Mouse (Mus musculus): ENCODE measurements around the gene Mrps9. TPM values are rescaled to one million over a fixed set of nuclear protein-coding genes. Genes with fewer than 3 reads are reported as not detected.

Mrps9 gene
- 35.6 and 38.0 TPM in 2 replicates for polyA plus RNA-seq (2015; fragmentation: Nextera tagmentation; extraction: Ambion mirVana)

DNA sequence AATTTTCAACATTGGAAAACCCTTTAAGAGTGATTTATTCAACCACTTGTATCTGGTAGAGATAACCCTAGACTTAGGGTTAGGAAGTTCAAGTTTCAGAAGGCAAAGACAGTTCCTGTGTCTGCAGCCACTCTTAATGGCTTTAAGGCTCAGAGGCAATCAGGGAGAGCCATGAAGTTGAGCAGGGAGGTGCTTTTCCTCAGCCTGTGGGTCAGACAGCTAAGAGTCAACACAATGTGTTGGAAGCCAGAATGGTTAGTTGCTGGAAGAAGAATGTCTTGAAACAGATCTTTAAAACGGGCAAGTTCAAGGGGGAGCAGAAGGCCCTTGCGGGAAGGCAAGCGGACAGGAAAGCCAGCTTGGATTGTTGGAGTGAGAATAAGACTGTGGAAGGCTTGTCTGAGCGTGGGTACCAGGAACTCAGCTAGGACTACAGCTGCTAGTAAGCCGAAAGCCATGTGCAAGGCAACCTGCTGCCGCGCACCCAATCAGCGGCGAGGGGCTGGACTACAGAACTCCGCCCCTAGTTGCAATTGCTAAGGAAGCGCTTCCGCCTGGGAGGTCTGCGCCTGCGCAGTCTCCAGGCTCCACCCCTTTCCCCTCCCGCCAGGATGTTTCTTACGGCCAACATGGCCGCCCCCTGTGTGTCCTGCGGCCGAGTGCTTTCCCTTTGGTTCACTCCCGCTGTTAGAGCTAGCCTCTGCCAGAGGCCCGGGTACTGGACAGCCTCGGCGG, at the start of gene Mrps9:
TSS of gene Mrps9 (plus strand) at position 571 of the 735 bp plus-strand sequence.
- peak within 1 kb of the TSS; percentile 70 for H3K4me2 ChIP-seq
- H3K4me1 ChIP-seq: peaks cover 9% of the 10 kb centered on the region
- ATAC-seq (ENCODE audit: low FRiP score): peak; percentile 100
- H3K27ac ChIP-seq (replicated peaks): peak within 1 kb of the TSS; percentile 73
- H3K27me3 ChIP-seq (replicated peaks): no peaks in the 10 kb centered on the region
- H3K9me3 ChIP-seq (replicated peaks): no peaks in the 10 kb centered on the region
- no peaks in the 10 kb centered on the region for H3K36me3 ChIP-seq
- H3K4me3 ChIP-seq (replicated peaks): peak within 1 kb of the TSS; percentile 95
- H3K9ac ChIP-seq (replicated peaks): peak within 1 kb of the TSS; percentile 72
- under 1% methylated on average over 23 of the region's 23 CpGs for WGBS

DNA sequence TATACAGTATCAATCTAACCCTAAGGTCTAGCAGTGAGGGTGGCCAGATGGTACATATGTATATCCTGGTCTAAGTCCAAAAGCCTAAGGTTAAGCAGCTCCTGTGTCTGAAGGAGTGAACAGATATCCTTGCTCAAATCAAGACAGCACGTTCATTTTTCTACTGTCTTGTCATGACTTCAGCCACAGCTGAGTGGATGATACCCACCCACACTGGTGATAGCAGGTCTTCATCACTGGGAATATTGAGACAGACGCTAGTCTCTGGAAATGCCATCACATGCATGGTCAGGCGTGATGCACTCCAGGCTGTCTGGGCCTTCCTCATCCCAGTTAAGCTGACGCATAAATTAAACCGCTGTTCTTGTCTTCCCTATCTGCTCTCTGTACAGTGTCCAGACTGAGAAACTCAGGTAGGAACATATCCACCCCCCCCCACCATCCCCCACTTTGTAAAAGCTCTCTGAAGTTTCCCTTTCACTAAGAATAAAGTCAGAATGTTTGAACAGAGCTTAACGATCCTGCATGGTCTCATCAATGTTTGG, 37.7 kb upstream of the Mrps9 start:
- no peak overlapping the region for H3K27ac ChIP-seq (replicated peaks)
- H3K4me2 ChIP-seq: no peak overlapping the region
- H3K36me3 ChIP-seq: no peaks in the 10 kb centered on the region
- H3K9ac ChIP-seq (replicated peaks): no peak overlapping the region
- no peak for ATAC-seq (ENCODE audit: low FRiP score)
- H3K4me1 ChIP-seq: no peaks in the 10 kb centered on the region
- no peaks in the 10 kb centered on the region for H3K27me3 ChIP-seq (replicated peaks)
- 87% methylated on average over 6 of the region's 6 CpGs for WGBS
- H3K9me3 ChIP-seq (replicated peaks): no peaks in the 10 kb centered on the region
- no peak overlapping the region for H3K4me3 ChIP-seq (replicated peaks)

GRCm38 (mm10) chr1:42814798-42815619, 36.0 kb upstream of the Mrps9 start:
- H3K4me1 ChIP-seq: no peaks in the 10 kb centered on the region
- WGBS: 83% methylated on average over 15 of the region's 15 CpGs
- H3K9ac ChIP-seq (replicated peaks): no peak overlapping the region
- H3K36me3 ChIP-seq: no peaks in the 10 kb centered on the region
- no peak overlapping the region for H3K27ac ChIP-seq (replicated peaks)
- no peaks in the 10 kb centered on the region for H3K27me3 ChIP-seq (replicated peaks)
- no peak overlapping the region for H3K4me2 ChIP-seq
- no peak overlapping the region for H3K4me3 ChIP-seq (replicated peaks)
- H3K9me3 ChIP-seq (replicated peaks): no peaks in the 10 kb centered on the region
- ATAC-seq (ENCODE audit: low FRiP score): no peak

DNA sequence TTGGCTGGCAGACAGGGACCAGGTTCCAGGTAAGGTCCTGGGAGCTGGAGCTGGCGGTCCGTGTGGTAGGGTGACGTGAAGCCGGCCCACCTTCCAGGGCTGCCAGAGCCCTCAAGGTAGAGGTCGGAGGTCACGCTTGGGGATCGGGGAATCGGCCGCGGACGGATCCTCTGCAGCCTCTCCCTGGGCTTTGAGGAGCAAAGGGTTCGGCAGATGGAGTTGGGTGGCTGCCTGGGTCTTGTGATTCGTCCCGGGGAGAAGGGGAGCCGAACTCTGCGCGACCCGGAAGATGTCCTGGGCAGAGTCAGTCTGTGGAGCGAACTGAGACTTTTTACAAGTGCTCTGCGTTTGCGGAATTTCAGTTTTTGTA, 350 bp downstream of the Mrps9 start:
- Histone ChIP-seq H3K27me3 (replicated peaks) (no peaks in the 10 kb centered on the region), H3K36me3 (no peaks in the 10 kb centered on the region), H3K27ac (replicated peaks) (peak overlapping the region; percentile 73), H3K4me3 (replicated peaks) (peak overlapping the region; percentile 95), H3K9me3 (replicated peaks) (no peaks in the 10 kb centered on the region), H3K4me2 (peak overlapping the region; percentile 70), H3K4me1 (peaks cover 9% of the 10 kb centered on the region), H3K9ac (replicated peaks) (peak overlapping the region; percentile 72)
- peak; percentile 79 for ATAC-seq (ENCODE audit: low FRiP score)
- WGBS: under 1% methylated on average over 21 of the region's 21 CpGs

DNA sequence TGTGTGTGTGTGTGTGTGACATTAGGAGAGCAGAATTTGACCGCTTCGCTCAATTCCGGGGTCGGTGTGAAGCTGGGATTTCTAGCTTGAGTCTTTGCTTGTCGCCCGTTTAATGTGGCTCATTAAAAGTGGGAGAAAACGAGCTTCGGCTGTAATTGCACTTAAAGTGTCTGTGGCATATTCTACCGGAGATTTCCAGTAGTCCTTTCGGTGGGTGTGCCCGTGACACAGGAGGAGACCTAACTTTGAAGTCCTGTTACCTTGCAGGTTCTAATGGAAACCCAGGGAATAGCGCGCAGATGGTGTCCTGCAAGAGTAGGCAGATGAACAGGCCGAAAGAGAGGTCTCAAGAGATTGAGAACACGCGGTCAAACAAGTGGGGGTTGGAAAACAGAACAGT, 777 bp downstream of the Mrps9 start:
- Histone ChIP-seq H3K36me3 (no peaks in the 10 kb centered on the region), H3K4me2 (peak overlapping the region; percentile 70), H3K27ac (replicated peaks) (no peak overlapping the region), H3K9me3 (replicated peaks) (no peaks in the 10 kb centered on the region), H3K4me3 (replicated peaks) (peak overlapping the region; percentile 95), H3K4me1 (peaks cover 9% of the 10 kb centered on the region), H3K27me3 (replicated peaks) (no peaks in the 10 kb centered on the region), H3K9ac (replicated peaks) (peak overlapping the region; percentile 72)
- WGBS: 3% methylated on average over 16 of the region's 16 CpGs
- no peak; the same call in 1 of the 2 replicates for ATAC-seq (ENCODE audit: low FRiP score)

GRCm38 (mm10) chr1:42864719-42865250, 13.8 kb downstream of the Mrps9 start:
- Histone ChIP-seq H3K4me2 (no peak overlapping the region), H3K9ac (replicated peaks) (no peak overlapping the region), H3K27me3 (replicated peaks) (no peaks in the 10 kb centered on the region), H3K4me3 (replicated peaks) (no peak overlapping the region), H3K9me3 (replicated peaks) (no peaks in the 10 kb centered on the region), H3K27ac (replicated peaks) (no peak overlapping the region), H3K36me3 (0 out of 2 replicates have a peak, but pooled peaks cover 15% of the 10 kb centered on the region), H3K4me1 (no peaks in the 10 kb centered on the region)
- 93% methylated on average over 5 of the region's 5 CpGs for WGBS
- ATAC-seq (ENCODE audit: low FRiP score): no peak

GRCm38 (mm10) chr1:42865336-42865939, 14.4 kb downstream of the Mrps9 start:
- Histone ChIP-seq H3K9me3 (replicated peaks) (no peaks in the 10 kb centered on the region), H3K4me2 (no peak overlapping the region), H3K27ac (replicated peaks) (no peak overlapping the region), H3K4me1 (no peaks in the 10 kb centered on the region), H3K4me3 (replicated peaks) (no peak overlapping the region), H3K27me3 (replicated peaks) (no peaks in the 10 kb centered on the region), H3K36me3 (0 out of 2 replicates have a peak, but pooled peaks cover 15% of the 10 kb centered on the region), H3K9ac (replicated peaks) (no peak overlapping the region)
- WGBS: 94% methylated on average over 4 of the region's 4 CpGs
- ATAC-seq (ENCODE audit: low FRiP score): peak; percentile 41; the same call in 1 of the 2 replicates

GRCm38 (mm10) chr1:42865986-42866385, 15.0 kb downstream of the Mrps9 start:
- 96% methylated on average over 4 of the region's 4 CpGs for WGBS
- Histone ChIP-seq H3K4me2 (no peak overlapping the region), H3K9me3 (replicated peaks) (no peaks in the 10 kb centered on the region), H3K27ac (replicated peaks) (no peak overlapping the region), H3K4me1 (no peaks in the 10 kb centered on the region), H3K4me3 (replicated peaks) (no peak overlapping the region), H3K27me3 (replicated peaks) (no peaks in the 10 kb centered on the region), H3K36me3 (0 out of 2 replicates have a peak, but pooled peaks cover 15% of the 10 kb centered on the region), H3K9ac (replicated peaks) (no peak overlapping the region)
- no peak for ATAC-seq (ENCODE audit: low FRiP score)

DNA sequence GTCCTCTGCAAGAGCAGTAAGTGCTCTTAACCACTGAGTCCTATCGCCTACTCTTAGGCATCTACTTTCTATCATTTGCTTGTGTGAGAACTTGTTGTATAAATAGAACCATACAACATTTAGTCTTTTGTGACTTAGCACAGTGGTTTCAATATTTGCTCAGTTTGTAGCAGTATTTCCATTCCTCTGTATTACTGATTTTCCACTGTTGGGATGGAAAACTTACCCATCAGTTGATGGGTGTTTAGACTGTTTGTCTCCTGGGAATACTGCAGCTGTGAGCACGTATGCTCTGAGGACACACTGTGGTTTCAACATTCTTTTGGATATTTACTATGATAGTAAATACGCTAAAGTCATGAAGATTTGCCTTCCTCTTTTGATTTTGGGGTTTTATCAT, 16.2 kb downstream of the Mrps9 start:
- Histone ChIP-seq H3K4me2 (no peak overlapping the region), H3K36me3 (0 out of 2 replicates have a peak, but pooled peaks cover 15% of the 10 kb centered on the region), H3K4me3 (replicated peaks) (no peak overlapping the region), H3K9me3 (replicated peaks) (no peaks in the 10 kb centered on the region), H3K27ac (replicated peaks) (no peak overlapping the region), H3K4me1 (no peaks in the 10 kb centered on the region), H3K9ac (replicated peaks) (no peak overlapping the region), H3K27me3 (replicated peaks) (no peaks in the 10 kb centered on the region)
- 92% methylated on average over 3 of the region's 3 CpGs for WGBS
- no peak for ATAC-seq (ENCODE audit: low FRiP score)

DNA sequence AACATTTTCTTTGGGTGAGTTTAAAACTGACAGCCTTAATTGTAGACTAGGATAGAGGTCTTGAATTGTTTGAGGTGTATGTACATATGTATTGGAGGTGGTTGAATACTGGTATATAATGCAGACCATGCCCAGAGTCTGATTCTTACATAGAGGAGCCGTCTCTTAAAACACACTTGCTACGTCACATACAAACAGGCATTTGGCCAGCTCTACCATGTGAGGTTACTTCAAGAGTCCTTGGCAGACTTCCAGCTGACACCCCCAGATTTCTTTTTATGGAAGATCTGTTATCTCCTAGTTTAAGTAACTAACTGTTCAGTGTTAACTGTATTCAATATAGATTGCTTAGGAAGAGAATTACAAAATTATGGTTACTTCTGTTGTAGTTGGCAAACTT, 23.1 kb downstream of the Mrps9 start:
- Histone ChIP-seq H3K9me3 (replicated peaks) (no peaks in the 10 kb centered on the region), H3K4me2 (no peak overlapping the region), H3K27me3 (replicated peaks) (no peaks in the 10 kb centered on the region), H3K4me1 (peaks cover 14% of the 10 kb centered on the region), H3K9ac (replicated peaks) (no peak overlapping the region), H3K4me3 (replicated peaks) (no peak overlapping the region), H3K27ac (replicated peaks) (no peak overlapping the region), H3K36me3 (no peaks in the 10 kb centered on the region)
- 73% methylated on average over 2 of the region's 2 CpGs for WGBS
- ATAC-seq (ENCODE audit: low FRiP score): no peak

DNA sequence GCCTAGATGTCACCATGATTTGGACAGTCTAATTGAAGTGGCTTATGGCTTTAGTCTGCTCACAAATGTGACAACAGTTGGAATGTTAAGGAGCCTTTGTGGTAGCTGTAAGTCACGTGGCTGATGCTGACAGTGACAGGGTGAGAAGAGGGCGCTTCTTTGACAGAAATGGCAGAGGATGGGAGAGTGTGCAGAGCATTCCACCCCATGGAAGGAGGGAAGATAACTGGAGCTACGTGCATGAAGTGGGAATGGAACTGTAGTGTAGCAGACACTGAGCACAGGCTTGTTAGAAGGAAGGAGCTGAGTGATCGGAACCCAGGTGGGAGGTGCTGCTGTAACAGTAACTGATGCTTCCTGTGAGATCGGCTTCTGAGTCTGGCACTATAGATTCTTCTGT, 24.2 kb downstream of the Mrps9 start:
- WGBS: 83% methylated on average over 5 of the region's 5 CpGs
- Histone ChIP-seq H3K9me3 (replicated peaks) (no peaks in the 10 kb centered on the region), H3K4me1 (peaks cover 14% of the 10 kb centered on the region), H3K4me2 (no peak overlapping the region), H3K27ac (replicated peaks) (no peak overlapping the region), H3K36me3 (no peaks in the 10 kb centered on the region), H3K27me3 (replicated peaks) (no peaks in the 10 kb centered on the region), H3K4me3 (replicated peaks) (no peak overlapping the region), H3K9ac (replicated peaks) (no peak overlapping the region)
- ATAC-seq (ENCODE audit: low FRiP score): no peak
